Mouse (Mus musculus) thymus, adult 2 months (tissue): ENCODE results near the gene Tnfrsf18.

Experiments used
- CTCF ChIP-seq: fragments of 200-500 bp; IDR thresholded peaks from 2 replicates; pipeline ENCODE4 v1.5.1; 2012; ENCODE audit warnings: mild to moderate bottlenecking, control low read depth, low read length, moderate library complexity, borderline replicate concordance; ENCODE audit not compliant: control insufficient read depth, poor library complexity, insufficient read depth; ENCODE audit errors: extremely low read depth
- POLR2A ChIP-seq: fragments of 200-500 bp; IDR thresholded peaks from 2 replicates; pipeline ENCODE4 v1.6.1; 2012; ENCODE audit warnings: mild to moderate bottlenecking, low read length, control low read depth, moderate library complexity; ENCODE audit not compliant: control insufficient read depth, poor library complexity, insufficient read depth; ENCODE audit errors: extremely low read depth

DNA sequence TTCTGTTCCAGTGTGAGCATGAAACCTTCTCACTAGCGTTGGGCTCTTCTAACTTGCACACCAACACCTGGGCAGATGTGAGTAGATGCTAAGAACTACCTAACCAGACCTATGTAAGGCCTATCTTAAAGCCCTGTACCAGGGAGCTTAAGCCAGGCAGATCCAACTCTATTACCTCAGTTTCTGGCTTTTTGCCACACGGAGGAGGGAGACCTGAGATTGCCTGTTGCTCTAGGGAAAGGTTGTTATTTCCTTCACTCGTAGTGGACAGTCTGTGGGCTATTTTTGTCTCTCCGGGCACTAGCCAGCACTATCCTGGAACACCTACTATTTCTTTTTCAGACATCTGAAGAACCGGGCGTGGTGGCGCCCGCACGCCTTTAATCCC, 38.5 kb downstream of the Tnfrsf18 start:
- TF ChIP-seq CTCF: no peak
- TF ChIP-seq POLR2A: no peak
